Mouse (Mus musculus) forebrain, embryonic 10.5 days (tissue): Measurements from ENCODE around the gene Fermt3. TPM values are rescaled to one million over a fixed set of nuclear protein-coding genes. Genes with fewer than 3 reads are reported as not detected.

Source experiments
- DNase-seq: peaks from one replicate; pipeline ENCODE4 v3.0.0-alpha.2; 2017; ENCODE audit warnings: low spot score; ENCODE audit errors: extremely low spot score
- H3K27ac ChIP-seq: fragments of 300-500 bp; sonication (generic); 2 replicates; pipeline ENCODE4 v1.5.1; 2016; ENCODE audit warnings: mild to moderate bottlenecking
- H3K27me3 ChIP-seq: fragments of 300-500 bp; sonication (generic); 2 replicates; pipeline ENCODE4 v1.6.1; 2016; ENCODE audit warnings: mild to moderate bottlenecking; ENCODE audit not compliant: poor library complexity, severe bottlenecking
- H3K36me3 ChIP-seq: fragments of 300-500 bp; sonication (generic); replicated peaks from 2 replicates; pipeline ENCODE4 v1.6.1; 2016; ENCODE audit warnings: mild to moderate bottlenecking, moderate library complexity
- H3K4me1 ChIP-seq: fragments of 300-500 bp; sonication (generic); 2 replicates; pipeline ENCODE4 v1.6.1; 2016
- H3K4me3 ChIP-seq: fragments of 300-500 bp; sonication (generic); 2 replicates; pipeline ENCODE4 v1.5.1; 2016; ENCODE audit warnings: mild to moderate bottlenecking, moderate library complexity
- H3K9me3 ChIP-seq: fragments of 300-500 bp; sonication (generic); 2 replicates; pipeline ENCODE4 v1.6.1; 2016; ENCODE audit warnings: mild to moderate bottlenecking, moderate library complexity
- WGBS: fragments of 180-500 bp; shearing (Covaris S2); methylation state at CpG from one replicate; pipeline ENCODE4 v1.1.7; 2016; 5-methylcytosine and 5-hydroxymethylcytosine counted together
- polyA plus RNA-seq: library from polyadenylated mRNA; unstranded; fragments of >200 nt; fragmentation: Nextera tagmentation; extraction: Ambion mirVana; gene quantifications from 2 replicates; pipeline ENCODE4 v1.2.1, GENCODE M21; 2016

Gene Fermt3
- polyA plus RNA-seq, result 8.8 TPM in 2 replicates

GRCm38 (mm10) chr19:7019191-7019590, at the start of gene Fermt3:
Fermt3 (minus strand) TSS chr19:7019469.
- H3K27ac ChIP-seq, result no peak within 1 kb of the TSS
- DNase-seq, result no peak
- H3K36me3 ChIP-seq, result peaks cover 91% of the 10 kb centered on the region
- no peaks in the 10 kb centered on the region for H3K9me3 ChIP-seq
- no peaks in the 10 kb centered on the region for H3K27me3 ChIP-seq
- no peaks in the 10 kb centered on the region for H3K4me1 ChIP-seq
- WGBS, result 88% methylated on average over 5 of the region's 5 CpGs
- H3K4me3 ChIP-seq, result no peak within 1 kb of the TSS; the same call in 1 of the 2 replicates

- H3K36me3 ChIP-seq, result no peaks in the 10 kb centered on the region
- H3K9me3 ChIP-seq, result no peaks in the 10 kb centered on the region
- DNase-seq, result peak; percentile 85
- H3K27ac ChIP-seq, result peak overlapping the region; percentile 83
- WGBS, result 6% methylated on average over 14 of the region's 14 CpGs
- peaks cover 75% of the 10 kb centered on the region for H3K27me3 ChIP-seq
- H3K4me3 ChIP-seq, result peak overlapping the region; percentile 15; the same call in 1 of the 2 replicates
- H3K4me1 ChIP-seq, result peaks cover 86% of the 10 kb centered on the region
Measured at GRCm38 (mm10) chr19:7068136-7068535, 48.9 kb upstream of the Fermt3 start.

- DNase-seq, result no peak
- peaks cover 80% of the 10 kb centered on the region for H3K4me1 ChIP-seq
- WGBS, result 57% methylated on average over 20 of the region's 20 CpGs
- H3K4me3 ChIP-seq, result peak overlapping the region; percentile 15; the same call in 1 of the 2 replicates
- peaks cover 69% of the 10 kb centered on the region for H3K27me3 ChIP-seq
- no peaks in the 10 kb centered on the region for H3K36me3 ChIP-seq
- H3K27ac ChIP-seq, result peak overlapping the region; percentile 83
- no peaks in the 10 kb centered on the region for H3K9me3 ChIP-seq
Measured at GRCm38 (mm10) chr19:7067344-7068050, 48.2 kb upstream of the Fermt3 start.

- H3K27ac ChIP-seq, result peak overlapping the region; percentile 83
- H3K27me3 ChIP-seq, result peaks cover 63% of the 10 kb centered on the region
- 56% methylated on average over 7 of the region's 8 CpGs for WGBS
- H3K36me3 ChIP-seq, result no peaks in the 10 kb centered on the region
- H3K4me1 ChIP-seq, result peaks cover 74% of the 10 kb centered on the region
- peak overlapping the region; percentile 22; the same call in 1 of the 2 replicates for H3K4me3 ChIP-seq
- no peaks in the 10 kb centered on the region for H3K9me3 ChIP-seq
- no peak for DNase-seq
Measured at GRCm38 (mm10) chr19:7066828-7067342, 47.6 kb upstream of the Fermt3 start.

GRCm38 (mm10) chr19:7066034-7066827, 47.0 kb upstream of the Fermt3 start:
- peaks cover 67% of the 10 kb centered on the region for H3K4me1 ChIP-seq

GRCm38 (mm10) chr19:7064571-7064970, 45.3 kb upstream of the Fermt3 start:
- Histone ChIP-seq H3K9me3 (no peaks in the 10 kb centered on the region), H3K27ac (peak overlapping the region; percentile 22; the same call in 1 of the 2 replicates), H3K27me3 (peaks cover 65% of the 10 kb centered on the region), H3K36me3 (no peaks in the 10 kb centered on the region), H3K4me1 (peaks cover 50% of the 10 kb centered on the region), H3K4me3 (no peak overlapping the region)
- DNase-seq, result peak; percentile 88
- WGBS, result 4% methylated on average over 3 of the region's 3 CpGs

More at GRCm38 (mm10) chr19:7066034-7066827, 47.0 kb upstream of the Fermt3 start:
- peak overlapping the region; percentile 83 for H3K27ac ChIP-seq
- H3K27me3 ChIP-seq, result peaks cover 62% of the 10 kb centered on the region
- peak; percentile 45 for DNase-seq
- 43% methylated on average over 15 of the region's 15 CpGs for WGBS
- H3K36me3 ChIP-seq, result no peaks in the 10 kb centered on the region
- H3K4me3 ChIP-seq, result peak overlapping the region; percentile 22
- no peaks in the 10 kb centered on the region for H3K9me3 ChIP-seq

GRCm38 (mm10) chr19:7062916-7063315, 43.6 kb upstream of the Fermt3 start:
- Histone ChIP-seq H3K9me3 (no peaks in the 10 kb centered on the region), H3K4me1 (peaks cover 44% of the 10 kb centered on the region), H3K27me3 (peaks cover 67% of the 10 kb centered on the region), H3K27ac (no peak overlapping the region), H3K4me3 (no peak overlapping the region), H3K36me3 (no peaks in the 10 kb centered on the region)
- no peak for DNase-seq
- WGBS, result 96% methylated on average over 8 of the region's 8 CpGs

- peaks cover 44% of the 10 kb centered on the region for H3K4me1 ChIP-seq
- peaks cover 64% of the 10 kb centered on the region for H3K27me3 ChIP-seq
- no peaks in the 10 kb centered on the region for H3K9me3 ChIP-seq
- 90% methylated on average over 5 of the region's 5 CpGs for WGBS
- H3K27ac ChIP-seq, result no peak overlapping the region
- DNase-seq, result no peak
- H3K4me3 ChIP-seq, result no peak overlapping the region
- no peaks in the 10 kb centered on the region for H3K36me3 ChIP-seq
Measured at GRCm38 (mm10) chr19:7062110-7062509, 42.8 kb upstream of the Fermt3 start.

- no peak for DNase-seq
- no peaks in the 10 kb centered on the region for H3K36me3 ChIP-seq
- no peaks in the 10 kb centered on the region for H3K9me3 ChIP-seq
- 0 out of 2 replicates have a peak overlapping the region, but pooled peaks have one; percentile 54 for H3K27ac ChIP-seq
- peaks cover 65% of the 10 kb centered on the region for H3K27me3 ChIP-seq
- peak overlapping the region; percentile 87 for H3K4me3 ChIP-seq
- peaks cover 34% of the 10 kb centered on the region for H3K4me1 ChIP-seq
- 48% methylated on average over 6 of the region's 6 CpGs for WGBS
Measured at GRCm38 (mm10) chr19:7058541-7058940, 39.3 kb upstream of the Fermt3 start.

GRCm38 (mm10) chr19:7057722-7058207, 38.5 kb upstream of the Fermt3 start:
- Histone ChIP-seq H3K4me1 (peaks cover 34% of the 10 kb centered on the region), H3K27ac (peak overlapping the region; percentile 82), H3K9me3 (no peaks in the 10 kb centered on the region), H3K4me3 (peak overlapping the region; percentile 87), H3K36me3 (no peaks in the 10 kb centered on the region), H3K27me3 (peaks cover 65% of the 10 kb centered on the region)
- WGBS, result under 1% methylated on average over 15 of the region's 15 CpGs
- peak; percentile 92 for DNase-seq

- Histone ChIP-seq H3K27me3 (peaks cover 65% of the 10 kb centered on the region), H3K27ac (peak overlapping the region; percentile 82), H3K4me1 (peaks cover 34% of the 10 kb centered on the region), H3K9me3 (no peaks in the 10 kb centered on the region), H3K4me3 (peak overlapping the region; percentile 87), H3K36me3 (no peaks in the 10 kb centered on the region)
- DNase-seq, result no peak
- WGBS, result 4% methylated on average over 16 of the region's 16 CpGs
Measured at GRCm38 (mm10) chr19:7057126-7057721, 38.0 kb upstream of the Fermt3 start.
